Mouse (Mus musculus): ENCODE measurements around the gene Gm26965. TPM values are rescaled to one million over a fixed set of nuclear protein-coding genes. Genes with fewer than 3 reads are reported as not detected.
"Not testable (repeated sequence)": the region's sequence is repeated elsewhere in the genome, so short reads cannot be mapped to it uniquely, and the experiment has no call there.

Gene Gm26965
- under 1 TPM in 1 of 4 experiments, not detected in 3; 0.25 TPM for total RNA-seq (2022)

DNA sequence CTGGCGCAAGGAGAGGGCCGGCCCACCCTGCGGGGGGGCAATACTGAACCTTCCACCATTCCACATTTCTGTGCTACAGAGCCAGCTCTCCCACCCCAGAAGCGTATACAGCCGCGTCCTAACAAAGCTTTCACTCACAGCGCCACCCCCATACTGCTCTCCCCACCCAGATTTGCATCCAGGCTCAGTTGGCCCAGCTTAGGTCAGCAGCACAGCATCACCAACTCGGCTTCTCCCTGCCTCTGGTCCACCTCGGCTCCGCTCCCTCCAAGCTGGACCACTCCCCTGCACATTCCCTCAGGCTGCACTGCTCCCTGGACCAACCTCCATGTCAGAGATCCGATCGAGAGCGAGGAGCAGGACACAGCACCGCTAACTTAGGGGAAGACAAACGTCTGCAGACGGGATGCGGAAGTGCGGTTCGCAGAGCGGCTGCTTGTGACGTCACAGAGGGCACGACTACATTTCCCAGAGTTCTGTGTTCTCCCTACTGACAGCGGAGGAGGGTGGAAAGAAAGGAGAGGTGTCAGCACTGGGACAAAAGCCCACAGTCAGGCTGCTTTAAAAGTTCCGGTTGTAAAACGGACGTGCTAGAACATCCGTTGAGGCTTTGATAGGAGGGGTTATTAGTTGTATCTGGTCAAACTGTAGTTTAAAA, at the start of gene Gm26965, which contains the start of gene Zfp87:
TSS of gene Gm26965 (minus strand) at position 399 of the 658 bp plus-strand sequence.
TSS of gene Zfp87 (minus strand) at position 425 of the 658 bp plus-strand sequence.
- peak; percentile 92 for DNase-seq (ENCODE audit: low spot score in 2 of 2)

- DNase-seq (ENCODE audit: low spot score in 2 of 2): no peak
Observed at GRCm38 (mm10) chr13:67572591-67573189, 46.7 kb upstream of the Gm26965 start.

DNA sequence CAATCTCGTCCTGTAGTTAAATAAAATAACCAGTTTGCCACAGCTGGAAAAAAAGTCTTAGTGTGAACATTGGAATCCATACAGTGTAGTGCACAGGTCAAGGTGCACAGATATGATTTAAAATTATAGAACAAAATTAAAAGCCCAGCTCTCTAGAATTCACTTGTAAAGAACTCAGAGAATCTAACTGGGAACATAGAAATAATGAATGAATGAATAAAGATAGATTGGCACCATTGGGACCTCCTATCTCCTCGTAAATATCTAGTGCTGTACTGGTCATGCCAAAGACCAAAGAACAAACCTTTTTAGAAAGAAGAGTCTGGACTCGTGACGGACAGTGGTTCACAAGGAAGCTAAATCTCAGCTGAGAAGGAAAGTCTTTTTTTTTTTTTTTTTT, 27.8 kb upstream of the Gm26965 start, which contains the start of gene Zfp748:
TSS of gene Zfp748 (minus strand) at position 101 of the 400 bp plus-strand sequence.
- no peak for DNase-seq (ENCODE audit: low spot score in 2 of 2)

DNA sequence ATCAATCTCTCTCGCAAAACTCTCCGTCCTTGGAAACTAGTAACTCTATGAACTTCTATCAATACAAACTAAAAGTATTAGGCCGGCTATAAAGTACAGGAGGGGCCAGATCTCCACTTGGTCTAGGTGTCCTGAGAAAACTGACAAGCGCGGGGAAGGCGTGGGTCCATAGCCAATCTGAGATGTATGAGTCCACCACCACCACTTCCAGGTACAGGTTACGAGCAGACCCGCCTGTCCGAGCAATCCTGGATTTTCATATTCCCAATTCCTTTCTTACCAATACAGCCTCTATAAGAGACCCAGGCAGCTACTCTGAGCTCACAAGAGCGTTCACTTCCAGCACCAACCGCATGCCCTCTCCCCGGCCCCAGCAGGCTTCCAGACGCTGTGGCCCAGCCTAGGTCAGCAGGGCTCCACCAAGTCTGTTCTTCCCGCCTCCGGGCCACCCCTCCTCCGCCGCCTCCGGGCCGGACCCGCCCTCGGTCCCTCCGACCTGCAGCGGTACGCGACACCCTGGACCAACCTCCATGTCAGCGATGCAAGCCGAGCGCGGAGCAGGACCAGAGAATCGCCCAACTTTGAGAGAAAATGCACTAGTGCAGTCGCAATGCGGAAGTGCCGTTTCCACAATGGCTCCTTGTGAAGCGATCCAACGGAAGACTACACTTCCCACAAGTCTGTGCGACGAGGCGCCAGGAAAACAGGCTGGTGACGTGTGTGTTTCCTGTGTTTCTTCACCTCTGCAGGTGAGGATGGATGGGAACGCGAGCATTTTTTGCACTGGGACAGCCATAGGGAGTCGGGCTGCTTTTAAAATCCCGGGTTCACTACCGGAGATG, 26.8 kb upstream of the Gm26965 start:
- DNase-seq (ENCODE audit: low spot score in 2 of 2): peak; percentile 89

- no peak for DNase-seq (ENCODE audit: low spot score in 2 of 2)
Observed at GRCm38 (mm10) chr13:67545941-67546340, 20.0 kb upstream of the Gm26965 start.

- no peak for DNase-seq (ENCODE audit: low spot score in 2 of 2)
Observed at GRCm38 (mm10) chr13:67527049-67527730, 1.2 kb upstream of the Gm26965 start.

DNA sequence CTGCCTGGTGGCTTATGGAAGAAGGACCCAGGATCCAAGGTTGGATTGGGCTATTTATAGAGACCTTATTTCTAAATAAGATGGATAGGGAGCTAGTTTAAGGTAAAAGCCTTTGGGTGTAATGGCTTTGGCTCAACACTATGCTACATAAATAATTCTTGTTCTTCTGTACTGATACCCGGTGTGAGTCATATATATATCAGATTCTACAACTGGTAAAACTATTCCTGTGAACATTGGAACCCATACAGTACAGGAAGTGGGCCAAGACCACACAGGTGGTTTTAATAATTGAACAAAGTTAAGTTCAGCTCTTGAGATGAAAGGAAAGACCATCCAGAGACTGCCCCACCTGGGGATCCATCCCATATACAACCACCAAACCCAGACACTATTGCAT, 25.0 kb downstream of the Gm26965 start:
- DNase-seq (ENCODE audit: low spot score in 2 of 2): no peak

DNA sequence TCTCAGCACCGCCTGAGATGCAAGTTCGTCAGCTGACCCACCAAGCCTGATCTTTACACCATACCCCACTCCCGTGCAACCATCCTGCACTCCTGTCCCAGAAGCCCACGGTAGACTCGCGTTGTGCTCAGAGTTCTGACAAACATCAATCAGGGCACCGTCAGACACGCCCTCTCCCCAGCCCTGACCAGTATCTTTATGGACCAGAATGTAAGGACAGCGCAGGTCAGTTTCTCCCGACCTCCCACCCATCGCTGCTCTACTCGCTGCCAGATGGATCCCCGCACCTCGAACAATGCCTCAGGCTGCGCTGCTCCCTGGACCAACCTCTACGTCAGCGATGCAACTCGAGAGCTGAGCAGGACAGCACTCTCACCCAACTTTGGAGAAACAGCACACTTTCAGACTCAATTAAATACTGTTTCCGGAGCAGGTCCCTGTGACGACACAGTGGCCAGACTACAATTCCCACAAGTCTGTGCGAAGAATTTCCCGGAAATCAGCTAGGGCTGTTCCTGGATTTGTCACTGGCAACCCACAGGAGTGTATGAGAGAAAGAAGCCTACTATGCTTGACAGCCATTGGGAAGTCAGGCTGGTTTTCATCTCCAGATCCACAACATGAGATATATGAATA, 25.7 kb downstream of the Gm26965 start, which contains the start of gene Zfp58:
TSS of gene Zfp58 (minus strand) at position 472 of the 636 bp plus-strand sequence.
- DNase-seq (ENCODE audit: low spot score in 2 of 2): peak; percentile 88 to 89

- DNase-seq (ENCODE audit: low spot score in 2 of 2): no peak
Observed at GRCm38 (mm10) chr13:67495631-67496030, 30.3 kb downstream of the Gm26965 start.

GRCm38 (mm10) chr13:67484424-67484811, 41.5 kb downstream of the Gm26965 start:
- no peak for DNase-seq (ENCODE audit: low spot score in 2 of 2)

DNA sequence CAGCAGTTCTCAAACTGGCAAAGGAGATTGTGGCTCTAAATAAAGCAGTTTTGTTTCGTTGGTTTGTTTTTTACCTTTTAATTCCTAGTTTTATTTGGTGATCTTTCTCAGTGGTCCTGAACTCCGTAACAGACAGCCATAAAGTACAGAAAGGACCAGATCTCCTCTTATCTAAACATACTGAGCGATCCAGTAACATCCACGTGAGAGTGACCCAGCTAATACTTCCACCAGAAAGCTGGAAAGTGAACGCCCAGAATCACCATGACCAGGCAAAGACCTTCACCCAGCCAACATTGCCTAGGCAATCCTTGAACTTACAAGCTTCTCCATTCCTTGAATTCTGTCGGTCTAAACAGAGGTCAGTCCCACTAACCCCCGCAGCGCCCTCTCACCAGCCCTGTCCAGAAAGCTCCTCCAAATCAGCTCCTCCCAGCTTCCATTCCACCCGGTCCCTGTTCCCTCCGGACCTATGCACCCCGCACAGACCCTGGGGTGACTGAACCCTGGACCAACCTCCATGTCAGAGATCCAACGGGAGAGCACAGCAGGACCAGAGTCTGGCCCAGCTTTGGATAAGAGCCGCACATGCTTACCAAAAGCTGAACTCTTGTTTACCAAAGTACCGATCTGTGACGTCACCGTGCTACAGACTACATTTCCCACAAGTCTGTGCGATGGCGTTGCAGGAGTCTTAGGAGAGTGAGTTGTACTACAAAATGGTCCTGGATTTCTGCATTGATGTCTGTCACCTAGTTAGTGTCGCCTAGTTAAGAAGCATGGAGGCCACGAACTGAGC, 42.1 kb downstream of the Gm26965 start, which contains the start of gene Zfp874b:
TSS of gene Zfp874b (minus strand) at position 634 of the 799 bp plus-strand sequence.
- peak; percentile 91 for DNase-seq (ENCODE audit: low spot score in 2 of 2)

- no peak for DNase-seq (ENCODE audit: low spot score in 2 of 2)
Observed at GRCm38 (mm10) chr13:67481528-67481927, 44.4 kb downstream of the Gm26965 start.

- no peak for DNase-seq (ENCODE audit: low spot score in 2 of 2)
Observed at GRCm38 (mm10) chr13:67469274-67469673, 56.7 kb downstream of the Gm26965 start.

DNA sequence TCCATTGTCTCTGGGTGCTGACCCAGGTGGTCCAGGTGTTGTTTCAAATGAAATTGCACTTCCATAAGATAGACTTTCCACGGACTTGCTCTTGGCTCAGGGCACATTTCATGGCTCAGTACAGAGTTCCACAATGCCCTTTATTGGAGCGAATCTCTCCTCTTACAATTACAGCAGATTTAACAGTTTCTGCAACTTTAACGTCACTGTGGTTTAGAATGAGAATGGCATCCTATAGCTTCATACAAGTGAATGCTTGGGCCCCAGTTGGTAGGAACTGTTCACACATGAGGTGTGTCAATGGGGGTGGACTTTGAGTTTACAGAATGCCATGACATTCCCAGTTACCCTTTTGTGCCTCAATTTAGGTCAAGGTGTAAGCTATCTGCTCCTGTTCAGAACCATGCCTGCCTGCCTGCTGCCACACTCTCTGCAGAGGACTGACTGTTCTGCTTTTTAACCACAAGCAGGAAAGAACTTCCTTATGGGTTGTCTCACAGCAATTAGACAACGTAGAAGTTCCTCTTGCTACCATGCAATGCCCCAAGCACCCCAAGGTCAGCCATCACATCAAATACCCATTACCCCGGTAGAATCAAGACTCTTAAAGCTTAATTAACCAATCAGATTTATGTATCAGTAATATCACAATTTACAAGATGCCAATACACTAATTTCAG, 62.3 kb downstream of the Gm26965 start:
- not testable (repeated sequence) for DNase-seq (ENCODE audit: low spot score in 2 of 2)

GRCm38 (mm10) chr13:67452021-67452309, 74.0 kb downstream of the Gm26965 start:
- no peak for DNase-seq (ENCODE audit: low spot score in 2 of 2)

- DNase-seq (ENCODE audit: low spot score in 2 of 2): peak; percentile 93
Observed at GRCm38 (mm10) chr13:67451172-67452020, 74.6 kb downstream of the Gm26965 start, which contains the start of gene Zfp874a. TSS of gene Zfp874a (minus strand) at chr13:67451624.
